Mouse (Mus musculus) megakaryocyte, embryonic 14.5 days (primary cell): ENCODE measurements around the gene Ccdc61. TPM values are rescaled to one million over a fixed set of nuclear protein-coding genes. Genes with fewer than 3 reads are reported as not detected.

Experiments
- H3K27me3 ChIP-seq: replicated peaks from 2 replicates; pipeline ENCODE3; 2012; ENCODE audit warnings: inconsistent platforms
- H3K36me3 ChIP-seq: replicated peaks from 2 replicates; pipeline ENCODE3; 2012; ENCODE audit warnings: low read length, inconsistent platforms, mixed read lengths
- H3K4me1 ChIP-seq: 2 replicates; pipeline ENCODE4 v1.6.1; 2012; ENCODE audit warnings: inconsistent platforms
- H3K4me3 ChIP-seq: replicated peaks from 2 replicates; pipeline ENCODE3; 2012; ENCODE audit warnings: moderate library complexity, mild to moderate bottlenecking, inconsistent platforms
- H3K9me3 ChIP-seq: 2 replicates; pipeline ENCODE4 v1.6.1; 2012; ENCODE audit warnings: inconsistent platforms
- FLI1 ChIP-seq: IDR thresholded peaks from 2 replicates; pipeline ENCODE4 v1.6.1; 2012; ENCODE audit warnings: low read length, inconsistent platforms, mixed read lengths
- GATA1 ChIP-seq: IDR thresholded peaks from 3 replicates; pipeline ENCODE4 v1.6.1; 2012; ENCODE audit warnings: mixed read lengths, low read length, inconsistent platforms, borderline replicate concordance
- polyA plus RNA-seq: library from polyadenylated mRNA; stranded (reverse); fragments of >175 nt; gene quantifications from 2 replicates; pipeline ENCODE4 v1.2.3, GENCODE M21; 2012; ENCODE audit warnings: low replicate concordance; ENCODE audit not compliant: insufficient read depth

Gene Ccdc61
- polyA plus RNA-seq = 55.0 and 80.2 TPM in 2 replicates

DNA sequence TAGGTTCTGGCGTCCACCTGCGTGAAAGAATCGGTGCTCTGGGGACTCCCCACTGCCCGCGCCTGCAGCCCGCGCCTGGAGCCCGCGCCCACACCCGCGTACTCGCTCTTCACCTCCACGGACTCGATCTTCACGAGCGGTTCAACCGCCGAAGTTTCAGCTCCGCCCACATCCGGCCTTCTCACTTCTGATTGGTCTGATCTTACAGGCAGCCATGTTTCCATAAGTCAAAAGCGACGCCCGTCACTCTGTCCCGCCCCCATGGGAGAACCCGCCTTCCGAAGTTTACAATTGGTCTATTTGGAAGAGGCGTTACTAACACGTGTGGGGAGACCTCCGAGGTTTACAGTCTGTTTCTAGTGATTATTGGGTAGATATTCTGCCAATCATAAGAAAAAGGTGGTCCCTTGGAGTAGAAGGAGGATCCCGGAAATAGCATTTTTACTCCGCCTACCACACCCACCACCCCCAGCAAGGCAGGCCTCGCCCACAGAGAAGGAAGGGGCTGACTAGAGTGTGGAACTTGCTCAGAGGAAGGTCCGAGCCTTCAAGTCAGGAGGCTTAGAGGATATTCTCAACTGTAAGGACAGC lies at the start of gene Ccdc61:
Gene Ccdc61 (minus strand): TSS at position 175 of the 591 bp plus-strand sequence.
- Histone ChIP-seq H3K27me3 (peaks cover 4% of the 10 kb centered on the region), H3K4me3 (peak within 1 kb of the TSS; percentile 97), H3K4me1 (peaks cover 30% of the 10 kb centered on the region), H3K36me3 (peaks cover 16% of the 10 kb centered on the region), H3K9me3 (no peaks in the 10 kb centered on the region)
- peak; percentile 37; the same call in 1 of the 2 replicates for TF ChIP-seq FLI1
- no peak for TF ChIP-seq GATA1

DNA sequence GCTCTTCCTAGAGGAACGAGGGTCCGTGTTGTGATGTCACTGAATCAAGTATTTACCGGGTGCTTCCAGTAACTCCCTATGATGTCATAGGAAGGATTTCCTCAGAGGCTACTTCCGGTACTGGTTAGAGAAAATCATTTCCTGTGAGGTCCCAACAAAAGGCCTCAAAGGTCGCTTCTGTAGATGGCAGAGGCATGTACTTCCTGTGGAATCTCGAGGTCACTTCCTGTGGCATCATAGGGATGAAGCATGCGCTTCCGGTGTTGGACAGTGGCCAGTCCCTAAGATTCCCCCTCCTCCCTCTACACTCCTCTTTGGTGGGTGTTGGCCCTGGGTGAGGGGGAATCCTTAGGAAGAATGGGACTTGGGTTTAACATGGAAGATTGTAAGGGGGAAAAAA lies 49.2 kb upstream of the Ccdc61 start:
- Histone ChIP-seq H3K4me1 (peaks cover 48% of the 10 kb centered on the region), H3K4me3 (peak overlapping the region; percentile 38), H3K9me3 (peaks cover 12% of the 10 kb centered on the region), H3K27me3 (peaks cover 96% of the 10 kb centered on the region), H3K36me3 (no peaks in the 10 kb centered on the region)
- no peak; the same call in 1 of the 2 replicates for TF ChIP-seq FLI1
- TF ChIP-seq GATA1 = no peak

DNA sequence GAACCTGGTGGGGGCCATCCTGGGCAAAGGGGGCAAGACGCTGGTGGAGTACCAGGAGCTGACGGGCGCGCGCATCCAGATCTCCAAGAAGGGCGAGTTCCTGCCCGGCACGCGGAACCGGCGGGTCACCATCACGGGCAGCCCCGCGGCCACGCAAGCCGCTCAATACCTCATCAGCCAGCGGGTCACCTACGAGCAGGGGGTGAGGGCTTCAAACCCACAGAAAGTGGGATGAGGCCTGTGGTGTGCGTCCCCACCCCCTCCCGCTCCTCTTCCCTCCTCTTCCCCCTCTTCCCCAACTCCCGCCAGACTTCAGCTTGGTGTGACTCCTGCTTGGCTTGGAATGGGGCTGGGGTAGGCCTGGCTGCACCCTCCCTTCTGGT lies 48.2 kb upstream of the Ccdc61 start:
- H3K36me3 ChIP-seq = no peaks in the 10 kb centered on the region
- H3K4me3 ChIP-seq = peak overlapping the region; percentile 89
- TF ChIP-seq FLI1 (no peak), GATA1 (no peak)
- peaks cover 12% of the 10 kb centered on the region for H3K9me3 ChIP-seq
- H3K4me1 ChIP-seq = peaks cover 40% of the 10 kb centered on the region
- H3K27me3 ChIP-seq = peaks cover 93% of the 10 kb centered on the region

DNA sequence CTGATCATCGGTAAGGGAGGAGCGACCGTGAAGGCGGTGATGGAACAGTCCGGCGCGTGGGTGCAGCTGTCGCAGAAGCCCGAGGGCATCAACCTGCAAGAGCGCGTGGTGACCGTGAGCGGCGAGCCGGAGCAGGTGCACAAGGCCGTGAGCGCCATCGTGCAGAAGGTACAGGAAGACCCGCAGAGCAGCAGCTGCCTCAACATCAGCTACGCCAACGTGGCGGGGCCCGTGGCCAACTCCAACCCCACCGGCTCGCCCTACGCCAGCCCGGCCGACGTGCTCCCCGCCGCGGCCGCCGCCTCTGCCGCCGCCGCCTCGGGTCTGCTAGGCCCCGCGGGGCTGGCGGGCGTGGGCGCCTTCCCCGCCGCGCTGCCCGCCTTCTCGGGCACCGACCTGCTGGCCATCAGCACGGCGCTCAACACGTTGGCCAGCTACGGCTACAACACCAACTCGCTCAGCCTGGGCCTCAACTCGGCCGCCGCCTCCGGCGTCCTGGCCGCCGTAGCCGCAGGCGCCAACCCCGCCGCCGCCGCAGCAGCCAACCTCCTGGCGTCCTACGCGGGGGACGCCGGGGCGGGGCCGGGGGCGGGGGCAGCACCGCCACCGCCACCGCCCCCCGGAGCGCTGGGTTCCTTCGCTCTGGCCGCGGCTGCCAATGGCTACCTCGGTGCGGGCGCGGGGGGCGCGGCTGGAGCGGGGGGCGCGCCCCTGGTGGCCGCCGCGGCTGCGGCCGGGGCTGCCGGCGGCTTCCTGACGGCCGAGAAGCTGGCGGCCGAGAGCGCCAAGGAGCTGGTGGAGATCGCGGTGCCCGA lies 47.6 kb upstream of the Ccdc61 start:
- H3K27me3 ChIP-seq = peaks cover 87% of the 10 kb centered on the region
- H3K36me3 ChIP-seq = no peaks in the 10 kb centered on the region
- peak overlapping the region; percentile 89 for H3K4me3 ChIP-seq
- H3K9me3 ChIP-seq = peaks cover 12% of the 10 kb centered on the region
- TF ChIP-seq GATA1 (no peak), FLI1 (no peak)
- peaks cover 34% of the 10 kb centered on the region for H3K4me1 ChIP-seq

DNA sequence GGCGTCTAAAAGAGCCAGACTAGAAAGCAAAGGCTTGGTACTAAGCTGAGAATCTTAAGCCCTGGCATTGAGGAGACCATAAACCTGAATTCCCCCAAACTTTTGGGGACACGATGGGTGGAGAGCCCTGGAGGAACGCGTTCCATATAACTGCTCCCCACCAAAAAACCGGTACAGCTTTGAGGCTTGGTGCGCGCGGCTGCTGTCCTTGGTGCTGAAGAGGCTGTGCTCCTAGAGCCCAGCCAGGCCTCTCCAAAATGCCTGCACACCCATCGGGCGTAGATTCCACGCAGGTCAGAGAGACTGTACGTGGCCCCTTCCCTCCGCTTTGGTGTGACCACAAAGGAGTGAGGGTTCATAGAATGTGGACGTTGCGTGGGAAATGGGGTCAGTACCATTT lies 41.2 kb upstream of the Ccdc61 start:
- Histone ChIP-seq H3K4me1 (peaks cover 15% of the 10 kb centered on the region), H3K9me3 (peaks cover 5% of the 10 kb centered on the region; the same call in 1 of the 2 replicates), H3K4me3 (no peak overlapping the region), H3K36me3 (no peaks in the 10 kb centered on the region), H3K27me3 (peaks cover 55% of the 10 kb centered on the region)
- TF ChIP-seq GATA1 (no peak), FLI1 (no peak)

DNA sequence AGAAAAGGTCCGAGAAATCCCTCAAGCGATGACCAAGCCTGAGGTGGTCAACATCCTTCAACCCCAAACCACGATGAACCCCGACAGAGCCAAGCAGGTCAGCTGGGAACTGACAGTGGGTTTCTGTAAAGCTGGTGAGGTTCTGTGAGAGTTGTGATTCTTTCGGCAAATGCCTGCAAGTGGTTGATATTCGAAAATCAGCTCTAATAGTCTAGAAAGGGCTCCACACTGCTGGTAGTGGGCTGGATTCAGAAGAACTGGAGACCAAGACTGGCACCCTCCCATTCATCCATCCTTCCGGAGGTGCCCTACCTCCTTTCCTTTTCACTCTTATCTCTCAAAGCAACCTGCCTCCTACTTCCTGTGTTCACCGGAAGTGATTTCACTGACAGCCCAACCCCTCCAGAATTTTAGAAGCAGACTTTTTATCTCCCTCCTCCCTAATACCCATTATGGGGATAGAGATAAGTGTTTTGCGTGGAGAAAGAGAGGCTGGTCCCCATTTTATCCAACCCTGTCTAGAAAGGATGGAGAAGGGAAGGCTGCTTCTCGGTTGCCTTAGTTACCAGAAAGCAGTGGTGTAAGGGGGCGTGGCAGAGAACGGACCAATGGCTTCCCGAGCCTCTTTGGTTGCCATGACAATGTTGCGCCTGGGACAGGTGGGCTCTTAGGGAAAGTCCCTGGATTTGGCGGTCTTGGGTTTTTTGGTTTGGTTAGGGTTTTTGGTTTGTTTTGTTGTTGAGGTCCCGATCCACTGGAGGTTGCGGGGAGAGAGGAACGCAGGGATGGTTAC lies 40.5 kb upstream of the Ccdc61 start:
- H3K27me3 ChIP-seq = peaks cover 49% of the 10 kb centered on the region
- no peaks in the 10 kb centered on the region for H3K36me3 ChIP-seq
- TF ChIP-seq GATA1 (no peak), FLI1 (no peak)
- H3K4me3 ChIP-seq = no peak overlapping the region
- peaks cover 15% of the 10 kb centered on the region for H3K4me1 ChIP-seq
- H3K9me3 ChIP-seq = peaks cover 3% of the 10 kb centered on the region; the same call in 1 of the 2 replicates

DNA sequence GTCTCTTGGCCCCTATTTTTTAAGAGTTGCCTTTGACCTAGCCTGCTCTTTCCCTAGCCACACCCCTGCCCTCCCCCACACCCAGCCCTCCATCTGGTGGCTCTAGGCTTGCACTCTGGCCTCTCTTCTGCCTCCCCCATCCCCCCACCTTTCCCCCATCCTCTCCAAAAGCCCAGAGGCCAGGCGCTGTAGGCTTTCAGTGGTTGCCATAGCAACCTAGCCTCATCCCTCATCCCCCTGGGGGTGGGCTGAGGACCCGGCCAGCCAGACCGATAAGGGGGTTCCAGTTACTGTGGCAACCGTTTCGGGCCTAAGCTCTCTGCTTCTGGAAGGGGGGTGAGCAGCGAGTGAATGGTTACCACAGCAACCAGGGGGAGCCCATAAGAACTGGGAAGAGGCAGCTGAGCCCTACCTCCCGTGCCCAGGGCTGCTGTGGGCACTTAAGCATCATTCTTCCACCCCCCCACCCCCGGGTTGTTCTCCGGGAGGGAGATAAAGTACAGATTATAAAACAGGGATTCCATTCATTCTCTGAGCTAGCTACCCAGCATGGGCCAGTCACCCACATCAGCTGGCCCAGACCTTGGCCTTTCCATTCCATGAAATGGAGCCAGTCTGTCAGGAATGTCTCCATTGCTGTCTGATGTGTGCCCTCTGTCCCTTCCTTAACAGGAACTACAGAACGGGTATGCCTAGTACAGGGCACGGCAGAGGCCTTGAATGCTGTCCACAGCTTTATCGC lies 39.7 kb upstream of the Ccdc61 start:
- H3K4me3 ChIP-seq = no peak overlapping the region
- no peak for TF ChIP-seq FLI1
- TF ChIP-seq GATA1 = no peak
- no peaks in the 10 kb centered on the region for H3K9me3 ChIP-seq
- H3K4me1 ChIP-seq = peaks cover 15% of the 10 kb centered on the region
- H3K27me3 ChIP-seq = peaks cover 46% of the 10 kb centered on the region
- H3K36me3 ChIP-seq = no peaks in the 10 kb centered on the region

DNA sequence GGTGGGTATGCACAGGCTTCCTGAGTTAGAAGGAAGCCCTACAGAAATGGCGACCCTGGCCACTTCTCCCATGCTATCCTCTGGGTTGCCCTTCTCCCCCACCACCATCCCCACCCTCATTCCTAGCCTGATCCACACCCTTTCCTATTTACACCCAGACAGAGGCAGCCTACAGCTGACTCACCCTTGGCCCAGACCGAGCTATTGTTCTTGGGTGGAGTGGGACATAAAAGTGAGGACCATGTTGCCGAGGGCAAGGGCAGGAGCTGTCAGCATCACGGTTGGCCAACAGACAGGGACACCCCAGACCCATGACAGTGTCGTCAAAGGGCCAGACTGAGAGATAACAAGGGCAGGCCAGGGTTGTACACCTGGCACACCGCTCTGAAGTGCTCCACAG lies 37.9 kb upstream of the Ccdc61 start:
- Histone ChIP-seq H3K4me1 (peaks cover 15% of the 10 kb centered on the region), H3K36me3 (no peaks in the 10 kb centered on the region), H3K27me3 (peaks cover 46% of the 10 kb centered on the region), H3K4me3 (no peak overlapping the region), H3K9me3 (no peaks in the 10 kb centered on the region)
- TF ChIP-seq GATA1 = no peak

DNA sequence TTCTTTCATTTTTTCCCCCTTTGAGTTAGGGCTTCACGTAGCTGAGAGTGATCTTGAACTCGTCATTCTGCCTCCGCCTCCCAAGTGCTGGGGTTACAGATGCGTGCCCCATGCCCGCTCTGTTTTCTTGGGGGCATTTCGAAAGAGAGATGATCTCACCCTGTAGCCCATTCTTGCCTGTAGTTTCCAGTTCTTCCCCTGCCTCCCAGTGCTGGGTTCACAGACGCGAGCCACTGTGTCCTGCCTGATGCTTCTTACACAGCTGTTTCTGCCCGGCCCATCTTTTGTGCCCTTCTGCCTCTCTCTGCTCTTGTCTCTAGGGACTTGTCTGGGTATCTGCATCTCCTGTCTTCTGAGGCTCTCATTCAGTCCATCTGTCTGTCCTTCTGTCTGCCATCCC lies 32.6 kb upstream of the Ccdc61 start:
- Histone ChIP-seq H3K9me3 (no peaks in the 10 kb centered on the region), H3K36me3 (no peaks in the 10 kb centered on the region), H3K27me3 (peaks cover 47% of the 10 kb centered on the region), H3K4me1 (no peaks in the 10 kb centered on the region), H3K4me3 (no peak overlapping the region)
- TF ChIP-seq FLI1 (no peak), GATA1 (no peak)

DNA sequence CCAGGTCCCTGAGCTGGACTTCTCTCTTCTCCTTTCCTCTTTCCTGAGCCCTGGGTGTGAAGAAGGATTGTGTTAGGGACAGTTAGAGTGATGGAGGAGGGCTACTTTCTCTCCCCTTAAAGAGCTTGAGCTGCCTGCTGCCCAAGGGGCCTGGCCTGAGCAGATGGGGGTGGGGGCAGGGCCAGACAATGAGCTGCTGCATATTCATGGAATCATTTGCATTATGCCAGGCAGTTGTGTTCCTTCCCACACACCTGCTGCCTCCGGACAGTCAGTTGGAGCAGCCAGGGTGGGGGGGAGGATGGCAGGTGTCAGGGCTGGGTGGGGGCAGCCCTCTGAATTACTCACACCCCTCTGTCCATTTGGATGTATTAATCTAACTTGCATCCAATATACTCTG lies 32.2 kb upstream of the Ccdc61 start:
- H3K36me3 ChIP-seq = no peaks in the 10 kb centered on the region
- TF ChIP-seq GATA1 (no peak), FLI1 (no peak)
- no peaks in the 10 kb centered on the region for H3K9me3 ChIP-seq
- H3K27me3 ChIP-seq = peaks cover 45% of the 10 kb centered on the region
- H3K4me3 ChIP-seq = no peak overlapping the region
- no peaks in the 10 kb centered on the region for H3K4me1 ChIP-seq
